Mouse (Mus musculus) G1E (cell line): Measurements from ENCODE around the gene Gm14743. TPM values are rescaled to one million over a fixed set of nuclear protein-coding genes. Genes with fewer than 3 reads are reported as not detected.
"Not testable (repeated sequence)": the region's sequence is repeated elsewhere in the genome, so short reads cannot be mapped to it uniquely, and the experiment has no call there.

Experiments
- ATAC-seq: 2 replicates; pipeline ENCODE4 v1.8.0; 2016; ENCODE audit warnings: mild to moderate bottlenecking; ENCODE audit not compliant: insufficient number of reproducible peaks, poor library complexity, low FRiP score, severe bottlenecking; ENCODE audit errors: extremely low read depth
- DNase-seq: peaks from one replicate; pipeline ENCODE4 v3.0.0; 2012; ENCODE audit warnings: low spot score
- H3K27me3 ChIP-seq: 2 replicates; pipeline ENCODE4 v1.6.1; 2012; ENCODE audit warnings: mild to moderate bottlenecking, low read length, inconsistent platforms; ENCODE audit not compliant: insufficient read depth
- H3K36me3 ChIP-seq: replicated peaks from 2 replicates; pipeline ENCODE3; 2012; ENCODE audit warnings: mild to moderate bottlenecking, inconsistent platforms
- H3K4me1 ChIP-seq: 2 replicates; pipeline ENCODE4 v1.6.1; 2012; ENCODE audit warnings: low read depth, low read length, inconsistent platforms, mixed read lengths; ENCODE audit not compliant: insufficient read depth
- H3K4me3 ChIP-seq: 2 replicates; pipeline ENCODE4 v1.5.1; 2012; ENCODE audit warnings: low read depth, mild to moderate bottlenecking, inconsistent platforms, low read length, moderate library complexity, mixed read lengths
- H3K9me3 ChIP-seq: replicated peaks from 2 replicates; pipeline ENCODE4 v1.6.1; 2012; ENCODE audit warnings: inconsistent platforms
- CTCF ChIP-seq: IDR thresholded peaks from 2 replicates; pipeline ENCODE4 v1.5.1; 2012; ENCODE audit warnings: low read depth, low read length, inconsistent platforms, mixed read lengths
- GATA1 ChIP-seq: IDR thresholded peaks from 2 replicates; pipeline ENCODE4 v1.6.1; 2012; ENCODE audit warnings: borderline replicate concordance, low read length, inconsistent platforms, mixed read lengths
- GATA2 ChIP-seq: IDR thresholded peaks from 2 replicates; pipeline ENCODE4 v1.6.1; 2012; ENCODE audit warnings: low read depth, low read length, inconsistent platforms, borderline replicate concordance
- POLR2AphosphoS5 ChIP-seq: IDR thresholded peaks from 2 replicates; pipeline ENCODE4 v1.6.1; 2012; ENCODE audit warnings: low read depth, low read length, inconsistent platforms; ENCODE audit not compliant: insufficient replicate concordance
- TAL1 ChIP-seq: conservative IDR thresholded peaks from 2 replicates; pipeline ENCODE4 v1.6.1; 2012; ENCODE audit warnings: low read depth, low read length, inconsistent platforms, mixed read lengths
- polyA plus RNA-seq: library from polyadenylated mRNA; stranded (reverse); fragments of >175 nt; gene quantifications from 2 replicates; pipeline ENCODE4 v1.2.3, GENCODE M21; 2012
- total RNA-seq, 2 experiments: library from RNA; stranded (forward) in 1 of 2; stranded (reverse) in 1 of 2; fragments of 200-1000 nt in 1 of 2; fragments of >200 nt in 1 of 2; fragmentation: Nextera tagmentation in 1 of 2; gene quantifications; 2 replicates each; pipeline ENCODE4 v1.2.3; 2014 to 2017

Gm14743 gene
- total RNA-seq (2014; fragmentation: Nextera tagmentation): not detected in 2 replicates
- total RNA-seq (2017): not detected in 2 replicates
- polyA plus RNA-seq: not detected in 2 replicates

DNA sequence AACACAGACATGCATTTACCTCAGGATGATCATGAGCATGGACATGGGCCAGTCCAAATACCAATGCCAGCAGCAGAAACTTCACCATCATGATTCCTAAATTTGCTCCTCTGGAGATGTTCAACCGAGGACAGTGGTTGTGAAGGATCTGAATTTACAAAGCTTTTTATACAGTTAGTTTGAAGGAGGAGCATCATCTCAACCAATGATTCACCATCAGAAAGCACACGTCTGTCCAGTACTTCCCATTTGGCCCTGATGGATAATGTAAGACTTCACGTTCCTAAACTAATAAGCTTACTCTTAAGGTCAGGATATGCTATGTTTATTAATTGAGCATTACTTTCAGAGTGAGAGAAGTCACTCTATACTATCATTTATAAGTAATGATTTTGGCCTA is at the start of gene Gm14743:
TSS of gene Gm14743 (minus strand) at position 101 of the 400 bp plus-strand sequence.
- not testable (repeated sequence) for DNase-seq, H3K9me3 ChIP-seq, H3K4me1 ChIP-seq, H3K27me3 ChIP-seq, H3K4me3 ChIP-seq, ATAC-seq, H3K36me3 ChIP-seq

DNA sequence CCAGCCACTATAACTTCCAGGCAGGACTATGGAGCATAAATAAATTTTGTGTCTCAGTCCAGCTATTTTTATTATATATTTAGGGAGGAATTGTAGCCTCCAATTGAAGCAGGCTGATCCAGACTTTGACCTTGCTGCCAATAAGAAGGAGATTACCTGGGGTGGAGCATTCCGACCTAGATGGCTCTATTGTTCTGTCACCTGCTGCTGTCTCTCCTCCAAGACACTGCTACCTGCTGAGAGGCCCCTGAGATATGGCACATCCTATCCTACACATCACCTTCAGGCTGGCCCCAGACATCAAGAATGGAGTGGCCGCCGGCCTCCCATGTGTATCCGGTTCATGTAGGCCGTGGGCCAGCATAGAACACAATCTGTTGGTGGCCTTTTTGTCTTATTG is 42.9 kb downstream of the Gm14743 start:
- Histone ChIP-seq H3K36me3 (no peaks in the 10 kb centered on the region), H3K9me3 (no peaks in the 10 kb centered on the region), H3K4me1 (no peaks in the 10 kb centered on the region), H3K27me3 (no peaks in the 10 kb centered on the region), H3K4me3 (no peak overlapping the region)
- no peak for ATAC-seq
- no peak for DNase-seq
- TF ChIP-seq GATA1 (no peak), POLR2AphosphoS5 (no peak), TAL1 (no peak), CTCF (no peak), GATA2 (no peak)

DNA sequence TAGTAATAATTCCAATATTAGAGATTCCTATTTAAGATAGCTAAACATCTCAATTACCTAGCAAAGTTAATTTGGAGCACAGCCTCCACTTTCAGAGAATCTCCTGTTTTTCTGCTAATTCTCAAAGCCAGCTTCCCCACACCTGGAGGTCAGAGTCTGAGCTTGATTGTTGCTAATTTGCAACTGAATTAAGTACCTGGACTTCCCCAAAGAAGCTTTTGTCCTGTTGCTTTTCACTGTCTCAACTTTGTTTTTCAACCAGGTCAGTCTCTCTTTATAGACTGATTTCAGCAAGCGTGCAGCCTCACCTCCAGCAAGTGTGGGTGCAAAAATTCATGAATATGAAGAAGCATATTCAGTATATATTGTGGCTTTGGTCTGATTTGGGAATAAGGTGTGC is 43.5 kb downstream of the Gm14743 start:
- H3K36me3 ChIP-seq, H3K9me3 ChIP-seq, ATAC-seq, DNase-seq, H3K4me1 ChIP-seq, H3K27me3 ChIP-seq, H3K4me3 ChIP-seq: not testable (repeated sequence)

Other genes starting within 250 kb of the Gm14743 start
- gene Obp1a, start 154.5 kb downstream of the Gm14743 start, total RNA-seq (2014; fragmentation: Nextera tagmentation): not detected in 2 replicates
- gene Obp1a, start 154.5 kb downstream of the Gm14743 start, total RNA-seq (2017): not detected in 2 replicates
- gene Obp1a, start 154.5 kb downstream of the Gm14743 start, polyA plus RNA-seq: not detected in 2 replicates
- gene Gm5938, start 120.5 kb downstream of the Gm14743 start, total RNA-seq (2014; fragmentation: Nextera tagmentation): not detected in 2 replicates
- gene Gm5938, start 120.5 kb downstream of the Gm14743 start, total RNA-seq (2017): not detected in 2 replicates
- not detected in 2 replicates for gene Gm5938, start 120.5 kb downstream of the Gm14743 start, polyA plus RNA-seq
- not detected in 2 replicates for gene Obp1b, start 59.1 kb downstream of the Gm14743 start, total RNA-seq (2014; fragmentation: Nextera tagmentation)
- gene Obp1b, start 59.1 kb downstream of the Gm14743 start, total RNA-seq (2017): not detected in 2 replicates
- not detected in 2 replicates for gene Obp1b, start 59.1 kb downstream of the Gm14743 start, polyA plus RNA-seq
- gene 4930480E11Rik, start 123.7 kb upstream of the Gm14743 start, total RNA-seq (2014; fragmentation: Nextera tagmentation): not detected in 2 replicates
- not detected in 2 replicates for gene 4930480E11Rik, start 123.7 kb upstream of the Gm14743 start, total RNA-seq (2017)
- gene 4930480E11Rik, start 123.7 kb upstream of the Gm14743 start, polyA plus RNA-seq: not detected in 2 replicates